Mouse (Mus musculus): ENCODE measurements around the gene Cfap161. TPM values are rescaled to one million over a fixed set of nuclear protein-coding genes. Genes with fewer than 3 reads are reported as not detected.

The Cfap161 gene
- polyA plus RNA-seq, 1 experiment: 0.08 TPM

- no peaks in the 10 kb centered on the region for H3K27me3 ChIP-seq (ENCODE audit: control insufficient read depth, insufficient read depth, insufficient read length)
- no peaks in the 10 kb centered on the region for H3K36me3 ChIP-seq (ENCODE audit: control insufficient read depth, insufficient read depth)
- no peak for TF ChIP-seq CEBPB (IDR thresholded peaks at IDR 0.05; ENCODE audit: insufficient read depth, poor library complexity, severe bottlenecking)
- no peak for TF ChIP-seq TCF3 (IDR thresholded peaks at IDR 0.05; ENCODE audit: insufficient read length, low read depth)
- no peak for TF ChIP-seq SRF (IDR thresholded peaks at IDR 0.05; ENCODE audit: control insufficient read depth, insufficient read length, low read depth)
- no peak for TF ChIP-seq POLR2A (IDR thresholded peaks at IDR 0.05; ENCODE audit: insufficient read length, low read depth)
- TF ChIP-seq MYOG (IDR thresholded peaks at IDR 0.05; ENCODE audit: control insufficient read depth in 1 of 3, insufficient read depth in 1 of 3, insufficient read length in 2 of 3, low read depth in 2 of 3): no peak
- TF ChIP-seq TCF12 (IDR thresholded peaks at IDR 0.05; ENCODE audit: insufficient read depth, poor library complexity, severe bottlenecking): no peak
- TF ChIP-seq MYOD1 (IDR thresholded peaks at IDR 0.05; ENCODE audit: control insufficient read depth in 1 of 3, insufficient read length in 2 of 3, low read depth in 2 of 3): no peak
- no peak for TF ChIP-seq REST (IDR thresholded peaks at IDR 0.05; ENCODE audit: insufficient read depth, insufficient read length)
- no peak for TF ChIP-seq E2F4 (IDR thresholded peaks at IDR 0.05; ENCODE audit: insufficient read depth)
- no peak for TF ChIP-seq USF1 (IDR thresholded peaks at IDR 0.05; ENCODE audit: low read depth)
- no peak for TF ChIP-seq MAX (IDR thresholded peaks at IDR 0.05; ENCODE audit: low read depth)
- no peak for TF ChIP-seq POLR2AphosphoS2 (IDR thresholded peaks at IDR 0.05; ENCODE audit: insufficient read length, low read depth)
- H3K79me2 ChIP-seq (ENCODE audit: control insufficient read depth, insufficient read depth): no peaks in the 10 kb centered on the region
- H3ac ChIP-seq (ENCODE audit: control insufficient read depth, insufficient read length): no peak overlapping the region
- no peak overlapping the region for H3K4me3 ChIP-seq
- H3K4me2 ChIP-seq (ENCODE audit: low read depth): no peak overlapping the region
Measured at GRCm38 (mm10) chr7:83726936-83727632, 67.6 kb downstream of the Cfap161 start.

- Histone ChIP-seq H3K4me2 (ENCODE audit: low read depth) (no peak overlapping the region), H3K79me2 (ENCODE audit: control insufficient read depth, insufficient read depth) (no peaks in the 10 kb centered on the region), H3K36me3 (ENCODE audit: control insufficient read depth, insufficient read depth) (no peaks in the 10 kb centered on the region), H3K4me3 (no peak overlapping the region), H3K27me3 (ENCODE audit: control insufficient read depth, insufficient read depth, insufficient read length) (no peaks in the 10 kb centered on the region), H3ac (ENCODE audit: control insufficient read depth, insufficient read length) (no peak overlapping the region)
- TF ChIP-seq E2F4 (IDR thresholded peaks at IDR 0.05; ENCODE audit: insufficient read depth): no peak
Measured at GRCm38 (mm10) chr7:83725801-83726200, 68.9 kb downstream of the Cfap161 start.

GRCm38 (mm10) chr7:83724541-83724940, 70.1 kb downstream of the Cfap161 start:
- H3K4me2 ChIP-seq (ENCODE audit: low read depth): no peak overlapping the region
- no peaks in the 10 kb centered on the region for H3K27me3 ChIP-seq (ENCODE audit: control insufficient read depth, insufficient read depth, insufficient read length)
- no peak overlapping the region for H3ac ChIP-seq (ENCODE audit: control insufficient read depth, insufficient read length)
- H3K4me3 ChIP-seq: no peak overlapping the region
- TF ChIP-seq USF1 (IDR thresholded peaks at IDR 0.05; ENCODE audit: low read depth) (no peak), MYOG (IDR thresholded peaks at IDR 0.05; ENCODE audit: control insufficient read depth in 1 of 3, insufficient read depth in 1 of 3, insufficient read length in 2 of 3, low read depth in 2 of 3) (no peak), E2F4 (IDR thresholded peaks at IDR 0.05; ENCODE audit: insufficient read depth) (no peak)
- no peaks in the 10 kb centered on the region for H3K36me3 ChIP-seq (ENCODE audit: control insufficient read depth, insufficient read depth)
- no peaks in the 10 kb centered on the region for H3K79me2 ChIP-seq (ENCODE audit: control insufficient read depth, insufficient read depth)

Other genes with a start within 250 kb of the Cfap161 start
- gene Tmc3, start 210.0 kb downstream of the Cfap161 start, polyA plus RNA-seq (2012; fragmentation: generic; extraction: Trizol): 0.10 TPM
- 31.0 TPM for gene Stard5, start 162.9 kb downstream of the Cfap161 start, polyA plus RNA-seq (2012; fragmentation: generic; extraction: Trizol)
- gene Il16, start 49.2 kb downstream of the Cfap161 start, polyA plus RNA-seq (2012; fragmentation: generic; extraction: Trizol): 0.11 TPM
- gene Tlnrd1, start 89.4 kb upstream of the Cfap161 start, polyA plus RNA-seq (2012; fragmentation: generic; extraction: Trizol): 25.5 TPM
- gene Mesd, start 89.6 kb upstream of the Cfap161 start, polyA plus RNA-seq (2012; fragmentation: generic; extraction: Trizol): 81.3 TPM

Measured in myocyte (in vitro differentiated cells).